Mouse (Mus musculus) adrenal gland, adult 18-20 months (tissue): ENCODE results near the gene Tnnt1. TPM values are rescaled to one million over a fixed set of nuclear protein-coding genes. Genes with fewer than 3 reads are reported as not detected.

Experiments used
- DNase-seq, 2 experiments: peaks; one replicate each; pipeline ENCODE4 v3.0.0; 2021 to 2022; ENCODE audit warnings: low spot score in 2 of 2
- total RNA-seq, 2 experiments: library from RNA; stranded (reverse); gene quantifications; 1 replicate in 1 of 2; 2 replicates in 1 of 2; pipeline ENCODE4 v1.2.3; 2021

Tnnt1 gene
- total RNA-seq, 2 experiments from 2014 or later = 0.50 to 1.4 TPM

DNA sequence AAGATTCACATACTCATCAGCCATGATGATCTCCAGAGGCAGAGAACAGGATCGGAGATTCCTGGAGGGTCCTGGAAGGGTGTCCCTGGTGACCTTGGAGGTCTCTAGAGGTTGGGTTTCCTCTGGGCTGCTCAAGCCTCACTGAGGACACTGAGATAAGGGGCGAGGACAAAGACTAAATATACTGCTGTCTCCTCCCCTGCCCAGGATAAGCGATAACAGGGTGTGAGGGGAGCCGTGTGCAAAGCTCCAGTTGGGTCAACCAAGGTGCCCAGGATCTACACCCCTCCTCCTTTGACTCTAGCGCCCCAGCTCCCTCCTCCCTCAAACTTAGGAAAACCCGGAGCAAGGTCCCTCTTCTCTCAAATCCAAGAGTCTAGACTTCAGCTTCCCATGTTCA lies 6.1 kb upstream of the Tnnt1 start:
- no peak for DNase-seq

GRCm38 (mm10) chr7:4521231-4522003 lies 5.2 kb upstream of the Tnnt1 start:
- DNase-seq = no peak

- DNase-seq = no peak
Measured at GRCm38 (mm10) chr7:4518487-4518886, 2.3 kb upstream of the Tnnt1 start.

DNA sequence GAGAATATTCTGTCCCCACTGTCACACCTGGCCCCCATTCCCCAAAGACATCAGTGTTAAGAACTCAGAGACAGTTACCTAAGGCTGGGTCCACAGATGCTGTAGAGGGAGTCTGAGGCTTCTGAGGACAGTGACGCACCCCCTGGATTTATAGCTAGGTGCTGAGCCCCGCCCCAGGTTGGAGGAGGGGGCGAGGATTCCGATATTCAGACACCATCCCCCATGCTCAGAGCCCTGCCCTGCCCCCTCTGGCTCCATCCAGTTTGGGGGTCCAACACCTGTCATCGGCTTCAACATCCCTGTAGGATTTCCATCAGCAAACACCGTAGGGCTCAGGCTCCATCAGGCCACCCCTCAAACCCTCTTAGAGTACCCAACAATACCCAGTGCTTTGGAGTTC lies 329 bp downstream of the Tnnt1 start:
- DNase-seq = no peak

- DNase-seq = no peak
Measured at GRCm38 (mm10) chr7:4513829-4514712, 2.1 kb downstream of the Tnnt1 start.

- DNase-seq = no peak
Measured at GRCm38 (mm10) chr7:4513236-4513635, 2.9 kb downstream of the Tnnt1 start.

DNA sequence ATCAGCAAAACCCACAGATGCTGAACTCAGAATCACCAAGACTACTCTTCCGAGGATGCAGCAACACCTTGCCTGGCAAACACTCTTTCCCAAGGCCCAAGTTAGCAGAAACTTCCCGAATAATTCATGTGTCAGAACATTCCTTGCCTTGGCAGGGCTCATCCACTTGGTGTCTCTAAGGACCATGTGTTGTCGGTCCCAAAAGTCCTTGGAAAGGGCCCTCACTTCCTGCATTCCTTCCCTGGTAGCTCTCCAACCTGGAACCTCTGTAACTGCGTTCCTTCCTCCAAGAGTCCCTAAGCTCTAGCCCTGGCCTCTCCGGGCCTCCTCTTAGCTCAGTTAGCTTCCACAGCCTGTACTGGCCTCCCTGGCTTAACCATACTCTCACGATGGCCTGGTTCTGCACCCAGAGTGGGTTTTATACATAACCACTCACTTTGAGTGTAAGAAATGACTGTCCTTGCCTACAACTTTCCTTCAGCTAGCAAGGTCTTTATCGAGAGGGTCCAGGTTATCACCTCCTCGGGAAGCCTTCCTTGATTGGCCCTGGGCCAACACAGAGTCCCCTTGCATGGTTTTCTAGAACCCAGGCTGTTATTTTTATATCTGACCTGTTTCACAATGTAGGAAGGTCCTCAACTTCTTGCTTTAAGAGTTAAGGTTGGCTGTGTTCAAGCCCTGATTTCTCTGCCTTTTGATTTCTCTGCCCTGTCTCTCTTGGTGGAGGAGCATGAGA lies 4.5 kb downstream of the Tnnt1 start:
- no peak for DNase-seq

GRCm38 (mm10) chr7:4509863-4510608 lies 6.1 kb downstream of the Tnnt1 start:
- DNase-seq = peak; percentile 59 to 62

DNA sequence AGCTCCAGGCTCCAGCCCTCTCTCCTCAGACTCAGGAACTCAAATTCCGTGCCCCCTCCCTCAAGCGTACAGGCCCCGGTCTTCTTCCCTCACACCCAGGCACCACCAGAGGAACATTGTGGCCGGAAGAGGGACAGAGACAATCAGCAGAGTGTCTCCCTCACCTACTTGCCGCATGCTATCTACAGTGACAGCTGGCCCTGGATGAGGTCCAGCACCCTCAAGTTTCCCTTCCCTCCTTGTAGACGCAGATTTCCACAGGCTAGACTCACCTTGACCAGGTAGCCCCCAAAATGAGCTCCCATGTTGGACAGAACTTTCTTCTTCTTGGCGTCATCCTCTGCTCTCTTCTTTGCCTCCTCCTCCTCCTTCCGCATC lies 7.5 kb downstream of the Tnnt1 start:
- no peak for DNase-seq

DNA sequence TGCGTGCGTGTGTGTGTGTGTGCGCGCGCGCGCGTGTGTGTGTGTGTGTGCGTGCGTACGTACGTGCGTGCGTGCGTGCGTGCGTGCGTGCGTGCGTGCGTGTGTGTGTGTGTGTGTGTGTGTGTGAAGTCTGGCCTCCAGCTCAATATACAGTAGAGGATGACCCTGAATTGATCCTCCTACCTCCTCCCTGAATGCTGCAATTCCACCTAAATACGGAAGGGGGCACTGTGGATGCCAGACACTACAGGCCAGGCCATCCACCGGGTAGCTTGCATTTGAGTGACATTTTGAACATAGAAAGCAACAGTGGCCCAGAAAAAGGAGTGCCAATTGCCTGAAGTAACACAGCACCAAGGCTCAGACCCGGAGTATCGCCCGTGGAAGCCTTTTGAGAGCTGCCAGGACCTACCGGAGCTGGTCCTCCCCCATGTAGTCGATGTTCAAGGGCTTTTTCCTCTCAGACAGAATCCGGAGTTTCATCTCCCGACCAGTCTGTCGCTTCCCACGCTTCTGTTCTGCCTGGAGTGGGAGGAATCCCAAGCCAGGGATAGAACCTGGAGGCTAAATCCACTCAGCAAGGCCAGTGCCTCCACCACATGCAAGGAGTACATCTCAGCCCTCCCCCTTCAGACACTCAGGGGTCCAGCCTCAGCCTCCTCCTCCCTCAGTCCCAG lies 8.0 kb downstream of the Tnnt1 start:
- no peak for DNase-seq

DNA sequence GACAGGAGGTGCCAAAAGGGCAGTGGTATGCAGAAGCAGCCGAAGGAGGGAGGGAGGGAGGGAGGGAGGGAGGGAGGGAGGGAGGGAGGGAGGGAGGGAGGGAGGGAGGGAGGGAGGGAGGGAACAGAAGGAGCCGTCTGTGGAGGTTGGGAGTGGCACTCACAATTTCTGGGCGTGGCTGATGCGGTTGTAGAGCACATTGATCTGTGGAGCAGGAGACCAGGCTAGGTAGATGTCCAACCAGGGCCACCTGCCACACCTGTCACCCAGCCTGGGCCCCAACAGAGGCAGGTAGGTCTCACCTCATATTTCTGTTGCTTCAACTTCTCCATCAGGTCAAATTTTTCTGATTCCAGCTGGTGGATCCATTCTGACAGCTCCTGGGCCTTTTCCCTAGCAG lies 9.0 kb downstream of the Tnnt1 start:
- no peak for DNase-seq

DNA sequence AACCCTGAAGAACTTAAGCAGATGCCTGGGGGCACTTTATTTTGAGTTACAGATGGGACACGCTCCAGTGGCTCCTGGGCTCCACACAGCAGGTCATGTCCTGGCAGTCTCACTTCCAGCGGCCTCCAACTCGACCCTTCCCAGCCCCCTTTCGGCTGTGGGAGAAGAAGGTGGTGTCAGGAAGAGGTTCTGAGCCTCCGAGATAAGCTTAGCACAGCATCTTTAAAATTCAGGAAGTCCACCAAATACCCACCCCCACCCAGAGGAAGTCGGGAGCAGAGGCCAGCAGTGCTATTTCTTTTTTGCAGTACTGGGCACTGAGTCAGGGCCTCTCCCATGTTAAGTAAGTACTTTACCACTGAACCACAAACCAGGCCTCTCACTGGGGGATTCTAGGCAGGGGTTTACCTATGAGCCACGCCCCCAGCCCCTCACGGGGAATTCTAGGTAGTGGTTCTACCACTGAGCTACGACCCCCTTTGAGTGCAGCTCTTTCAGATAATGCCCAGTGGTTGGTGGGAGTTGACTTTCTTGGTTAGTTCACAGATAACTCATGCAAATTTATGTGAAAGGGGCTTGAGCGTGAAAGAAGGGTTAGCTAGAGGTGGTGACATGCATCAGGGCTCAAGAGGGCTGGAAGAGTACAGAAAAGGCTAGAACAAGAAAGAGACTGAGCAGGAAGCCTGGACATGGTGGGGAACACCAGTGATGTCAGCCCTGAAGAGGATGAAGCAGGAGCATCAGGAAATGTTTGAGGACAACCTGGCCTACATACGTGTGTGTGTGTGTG lies 11.3 kb downstream of the Tnnt1 start:
- DNase-seq = no peak

DNA sequence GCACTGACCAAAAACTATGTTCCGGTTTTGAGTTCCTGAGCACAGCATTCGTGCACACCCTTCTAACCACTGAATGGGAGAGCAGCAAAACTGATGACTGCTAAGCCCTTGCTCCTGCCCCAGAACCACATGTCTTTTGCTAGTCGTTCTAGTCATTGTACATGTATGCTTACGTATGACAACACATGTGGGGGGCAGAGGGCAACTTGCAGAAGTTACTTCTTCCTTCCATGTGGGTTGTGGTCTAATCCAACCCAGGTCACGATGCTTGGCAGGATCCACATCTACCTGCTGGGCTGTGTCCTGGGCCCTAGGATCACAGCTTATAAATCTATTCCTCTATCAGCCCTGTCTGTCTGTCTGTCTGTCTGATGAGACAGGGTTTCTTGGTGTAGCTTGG lies 12.3 kb downstream of the Tnnt1 start:
- no peak for DNase-seq

- DNase-seq = no peak
Measured at GRCm38 (mm10) chr7:4503100-4503499, 13.1 kb downstream of the Tnnt1 start.

- DNase-seq = peak in 1 of 2 experiments; percentile 36
Measured at GRCm38 (mm10) chr7:4502421-4503090, 13.6 kb downstream of the Tnnt1 start.

DNA sequence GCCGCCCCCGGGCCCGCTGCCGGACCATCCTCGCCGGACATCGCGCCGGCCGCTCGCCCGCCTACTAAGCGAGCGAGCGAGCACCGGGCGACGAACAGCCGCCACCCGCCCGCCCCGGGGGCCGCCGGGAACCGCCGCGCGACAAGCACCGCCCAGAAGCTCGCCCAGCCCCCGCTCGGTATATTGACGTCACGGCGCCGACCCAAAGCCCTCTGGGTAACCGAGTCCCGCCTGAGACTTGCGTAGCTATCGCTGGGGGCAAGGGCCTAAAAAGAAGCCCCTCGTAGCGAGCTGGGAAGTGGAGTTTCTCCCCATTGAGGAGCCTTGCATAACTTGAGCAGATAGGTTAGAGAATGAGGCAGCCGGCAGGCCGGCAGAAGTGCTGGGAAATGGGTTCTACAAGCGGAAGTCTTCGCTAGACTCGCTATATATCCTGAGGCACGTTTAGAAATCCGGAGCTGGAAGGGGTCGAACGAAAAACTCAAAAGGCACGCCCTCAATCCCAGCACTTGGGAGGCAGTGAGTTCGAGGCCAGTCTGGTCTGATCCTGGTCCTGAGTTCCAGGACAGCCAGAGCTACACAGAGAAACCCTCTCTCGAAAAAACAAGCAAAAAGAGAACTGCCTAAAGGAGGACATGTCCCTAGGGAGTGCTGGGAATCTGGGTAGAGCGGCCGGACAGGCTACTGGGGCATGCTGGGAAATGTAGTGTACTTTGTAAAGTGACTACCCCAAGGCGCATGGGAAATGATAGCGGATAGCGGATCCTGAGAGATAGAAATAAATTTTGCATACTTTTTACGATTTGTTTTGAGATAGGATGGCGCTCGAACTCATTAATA lies 14.4 kb downstream of the Tnnt1 start, which contains the start of gene Ppp1r12c:
TSS of gene Ppp1r12c (minus strand) at position 123 of the 840 bp plus-strand sequence.
- DNase-seq = peak; percentile 95 to 97

DNA sequence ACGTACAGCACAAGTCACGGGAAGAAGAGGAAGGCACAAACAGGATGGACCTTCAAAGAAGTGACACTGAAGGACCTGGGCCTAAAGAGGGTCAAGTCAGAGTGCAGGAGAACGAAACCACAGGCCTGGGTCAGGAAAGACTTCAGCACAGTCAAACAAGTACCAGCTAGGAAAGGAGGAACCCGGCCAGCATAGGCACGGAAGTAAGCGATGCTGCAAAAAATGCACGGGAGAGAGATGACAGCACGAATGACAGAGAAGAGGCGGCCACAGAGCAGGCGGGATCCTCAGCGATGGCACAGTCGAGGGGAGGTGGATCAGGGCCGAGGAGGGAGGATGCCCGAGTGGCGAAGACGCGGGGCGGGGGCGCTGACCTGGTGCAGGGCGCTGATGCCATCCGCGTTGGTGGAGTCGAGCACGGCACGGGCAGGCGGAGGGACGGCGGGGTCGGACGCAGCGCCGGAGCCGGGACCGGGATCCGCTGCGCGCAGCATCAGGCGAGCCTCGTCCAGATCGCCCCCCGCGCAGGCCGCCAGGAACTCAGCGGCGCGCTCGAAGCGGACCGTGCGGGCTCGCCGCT lies 15.2 kb downstream of the Tnnt1 start:
- DNase-seq = peak; percentile 51 to 67

GRCm38 (mm10) chr7:4499034-4499433 lies 17.1 kb downstream of the Tnnt1 start:
- no peak for DNase-seq
